Mouse (Mus musculus): ENCODE results near the gene Usp5.

GRCm38 (mm10) chr6:124856916-124857839 lies 27.9 kb upstream of the Usp5 start, which contains the start of gene P3h3:
- TF ChIP-seq POLR2A (IDR thresholded peaks at IDR 0.05; ENCODE audit: borderline replicate concordance, extremely low read depth, low read depth, low read length), result peak; percentile 35; the same call in 1 of the 2 replicates
- TF ChIP-seq CTCF (IDR thresholded peaks at IDR 0.05; ENCODE audit: insufficient read depth, low read length), result no peak; the same call in 1 of the 2 replicates

Measured in lung, adult 2 months (tissue).